Mouse (Mus musculus) layer of hippocampus, postnatal 10 days (tissue): ENCODE measurements at regions not wholly inside any gene's neighbourhood (a gene's known extent, or its start where the extent isn't known, plus 50 kb on each side); places are given as distances from the start of the nearest gene placed in this dataset.

ENCODE experiments used
- DNase-seq, 2 experiments: peaks; one replicate each; pipeline ENCODE4 v3.0.0; 2021; ENCODE audit warnings: low spot score in 2 of 2

- no peak for DNase-seq
Observed at GRCm38 (mm10) chr13:99058131-99058970, 74.0 kb upstream of the 1700024P04Rik start.

- no peak for DNase-seq
Observed at GRCm38 (mm10) chr13:99057696-99058095, 73.3 kb upstream of the 1700024P04Rik start.

GRCm38 (mm10) chr13:99057293-99057588 is 72.9 kb upstream of the 1700024P04Rik start:
- no peak for DNase-seq

GRCm38 (mm10) chr13:99056432-99057292 is 72.3 kb upstream of the 1700024P04Rik start:
- DNase-seq = no peak

GRCm38 (mm10) chr13:99055609-99056321 is 71.4 kb upstream of the 1700024P04Rik start:
- DNase-seq = no peak

GRCm38 (mm10) chr13:99052076-99052475 is 67.7 kb upstream of the 1700024P04Rik start:
- DNase-seq = no peak

- DNase-seq = no peak
Observed at GRCm38 (mm10) chr13:99049699-99050098, 65.3 kb upstream of the 1700024P04Rik start.

GRCm38 (mm10) chr13:99048651-99049100 is 64.3 kb upstream of the 1700024P04Rik start:
- DNase-seq = no peak

- no peak for DNase-seq
Observed at GRCm38 (mm10) chr13:99047219-99047618, 62.9 kb upstream of the 1700024P04Rik start.

- DNase-seq = no peak
Observed at GRCm38 (mm10) chr13:99046737-99047136, 62.4 kb upstream of the 1700024P04Rik start.

GRCm38 (mm10) chr13:99042086-99042485 is 57.7 kb upstream of the 1700024P04Rik start:
- DNase-seq = no peak

GRCm38 (mm10) chr13:99041256-99041655 is 56.9 kb upstream of the 1700024P04Rik start:
- no peak for DNase-seq

- no peak for DNase-seq
Observed at GRCm38 (mm10) chr13:99040846-99041245, 56.5 kb upstream of the 1700024P04Rik start.

GRCm38 (mm10) chr13:99040171-99040570 is 55.8 kb upstream of the 1700024P04Rik start:
- DNase-seq = no peak

- no peak for DNase-seq
Observed at GRCm38 (mm10) chr13:99039063-99039385, 54.7 kb upstream of the 1700024P04Rik start.

GRCm38 (mm10) chr13:99038198-99039062 is 54.1 kb upstream of the 1700024P04Rik start:
- DNase-seq = no peak

- no peak for DNase-seq
Observed at GRCm38 (mm10) chr13:99037131-99037530, 52.8 kb upstream of the 1700024P04Rik start.
